Mouse (Mus musculus) hematopoietic multipotent progenitor cell, adult 10-12 weeks (in vitro differentiated cells): ENCODE results near the gene Ncor2. TPM values are rescaled to one million over a fixed set of nuclear protein-coding genes. Genes with fewer than 3 reads are reported as not detected.

Experiments
- polyA plus RNA-seq: library from polyadenylated mRNA; stranded (reverse); fragments of >175 nt; gene quantifications from 2 replicates; pipeline ENCODE4 v1.2.3, GENCODE M21; 2012; ENCODE audit warnings: low replicate concordance

Ncor2 gene
- polyA plus RNA-seq = 226 and 635 TPM in 2 replicates

GRCm38 (mm10) chr5:125179007-125179734 lies at the start of gene Ncor2:
TSS of gene Ncor2 (minus strand) at chr5:125179219.

GRCm38 (mm10) chr5:125002969-125003872 lies 175.8 kb downstream of the Ncor2 start, which contains the start of gene Rflna:
TSS of gene Rflna (plus strand) at chr5:125003221.

Other genes starting within 250 kb of the Ncor2 start
- gene Rflna, start 176.0 kb downstream of the Ncor2 start, polyA plus RNA-seq = 0.24 TPM in 1 of 2 replicates, not detected in the other
- gene Scarb1, start 161.9 kb upstream of the Ncor2 start, polyA plus RNA-seq = 37.1 and 37.5 TPM in 2 replicates
- gene Gm10382, start 210.1 kb upstream of the Ncor2 start, polyA plus RNA-seq = 0.31 and 0.62 TPM in 2 replicates
- 215 and 492 TPM in 2 replicates for gene Ubc, start 211.0 kb upstream of the Ncor2 start, polyA plus RNA-seq